Mouse (Mus musculus) kidney, postnatal 4 days (tissue): ENCODE results near the gene Vps51.

Experiments used
- DNase-seq, 2 experiments: peaks; one replicate each; pipeline ENCODE4 v3.0.0; 2021; ENCODE audit warnings: mixed read lengths in 2 of 2

Gene Vps51

DNA sequence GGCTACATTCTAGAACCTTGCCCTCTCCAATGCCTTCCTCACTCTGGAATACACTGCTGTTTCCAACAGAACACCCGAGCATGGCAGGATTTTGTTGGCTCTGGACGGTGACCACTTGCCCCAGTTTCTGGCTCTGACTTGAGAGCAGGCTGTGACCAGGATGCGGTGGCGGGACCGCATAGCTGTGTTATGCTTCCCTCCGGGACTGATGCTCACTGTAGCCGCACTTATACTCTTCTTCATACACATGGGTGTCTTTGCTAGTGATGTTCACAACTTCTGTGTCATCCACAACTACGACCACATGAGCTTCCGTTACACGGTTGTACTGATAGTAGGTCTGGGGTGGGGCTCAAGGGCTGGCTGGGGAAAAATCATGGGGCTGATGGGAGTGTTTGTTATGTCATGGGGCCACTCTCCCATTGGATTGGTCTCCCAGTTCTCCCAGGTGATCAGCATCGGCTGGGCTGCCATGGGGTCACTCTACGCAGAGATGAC, 3.0 kb upstream of the Vps51 start, which contains the start of gene Tmem262:
TSS of gene Tmem262 (plus strand) at position 51 of the 498 bp plus-strand sequence.
- no peak for DNase-seq

DNA sequence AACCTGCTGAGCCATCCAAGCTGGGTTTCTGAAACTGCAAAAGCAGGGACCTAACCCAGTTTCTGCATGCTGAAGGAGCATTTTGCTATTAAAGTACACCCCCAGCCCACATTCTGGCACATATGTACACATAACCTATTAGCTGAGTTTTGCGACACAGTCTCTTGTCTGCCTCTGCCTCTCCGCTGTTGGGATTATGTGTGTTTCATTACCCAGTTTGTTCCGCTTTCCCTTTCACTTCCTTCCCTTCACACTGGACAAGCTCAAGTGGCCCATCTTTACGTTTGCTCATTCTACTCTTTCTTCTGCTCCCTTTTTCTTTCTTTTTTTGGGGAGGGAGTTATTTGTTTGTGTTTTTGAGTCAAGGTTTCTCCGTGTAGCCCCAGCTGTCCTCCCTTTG, 3.1 kb downstream of the Vps51 start:
- no peak for DNase-seq

DNA sequence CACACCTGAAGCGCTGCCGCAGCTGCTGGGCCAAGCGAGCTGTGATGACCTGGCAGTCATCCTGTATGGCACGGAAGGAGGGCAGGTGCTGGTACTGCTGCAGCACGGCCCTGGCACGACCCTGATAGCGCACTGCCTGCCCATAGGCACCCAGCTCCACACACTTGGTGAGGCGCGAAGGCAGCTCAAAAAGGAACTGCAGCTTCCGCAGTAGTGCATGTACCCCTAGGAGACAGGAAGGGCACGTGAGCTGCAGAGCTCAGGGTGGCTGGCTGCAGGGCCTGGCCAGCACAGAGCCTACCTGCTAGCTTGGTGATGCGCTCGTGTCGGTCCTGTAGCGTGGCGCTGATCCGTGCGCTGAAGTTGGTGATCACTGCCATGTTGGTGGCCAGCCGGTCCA, 5.8 kb downstream of the Vps51 start:
- DNase-seq = no peak

DNA sequence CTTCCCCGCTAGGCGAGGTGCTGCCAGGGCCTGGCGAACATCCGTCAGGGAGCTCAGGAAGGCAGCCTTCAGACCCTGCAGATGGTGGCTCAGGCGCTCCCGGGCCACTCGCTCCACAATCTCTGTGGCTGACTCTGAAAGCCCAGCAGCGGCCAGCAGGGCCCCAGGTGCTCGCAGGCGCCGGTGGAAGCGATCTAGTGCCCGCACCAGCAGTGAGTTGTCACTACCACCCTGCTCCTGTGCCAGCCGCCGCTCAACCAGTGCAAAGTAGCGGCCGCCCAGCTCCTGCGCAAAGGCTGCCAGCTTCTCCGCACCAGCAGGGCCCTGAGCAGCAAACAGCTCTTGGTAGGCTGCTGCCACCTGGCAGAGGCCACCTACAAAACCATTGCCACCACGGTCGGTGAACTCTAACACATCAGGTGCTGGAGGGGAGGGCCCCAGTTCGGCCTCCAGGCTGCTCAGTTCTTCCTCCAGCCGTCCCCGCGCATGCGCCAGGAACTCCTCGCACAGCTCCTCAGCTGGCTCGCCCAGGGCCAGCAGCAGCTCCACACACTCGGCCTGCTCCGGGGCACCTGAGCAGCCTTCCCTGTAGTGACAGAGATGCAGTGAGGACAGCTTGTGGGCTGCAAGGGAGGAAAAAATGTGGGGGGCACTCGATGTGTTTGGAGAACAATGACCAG, 6.3 kb downstream of the Vps51 start:
- DNase-seq = no peak

DNA sequence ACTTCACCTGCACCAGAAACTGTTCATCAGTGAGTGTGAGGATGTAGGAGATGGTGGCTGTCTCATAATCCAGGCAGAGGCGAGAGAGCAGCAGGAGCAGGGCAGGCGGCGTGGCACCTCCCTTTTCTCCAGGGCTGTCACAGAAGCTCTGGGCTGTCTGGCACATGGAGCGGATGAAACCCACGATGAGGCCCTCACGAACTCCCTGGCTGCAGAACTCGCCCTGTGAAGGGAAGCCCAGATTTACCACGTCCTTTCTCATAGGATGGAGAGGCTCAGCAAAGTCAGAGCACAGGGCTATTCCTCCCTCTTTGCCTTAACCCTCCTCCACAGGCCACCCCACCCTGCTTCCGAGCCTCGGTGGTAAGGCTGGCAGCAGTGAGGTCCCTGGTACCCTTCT, 7.2 kb downstream of the Vps51 start:
- DNase-seq = no peak

DNA sequence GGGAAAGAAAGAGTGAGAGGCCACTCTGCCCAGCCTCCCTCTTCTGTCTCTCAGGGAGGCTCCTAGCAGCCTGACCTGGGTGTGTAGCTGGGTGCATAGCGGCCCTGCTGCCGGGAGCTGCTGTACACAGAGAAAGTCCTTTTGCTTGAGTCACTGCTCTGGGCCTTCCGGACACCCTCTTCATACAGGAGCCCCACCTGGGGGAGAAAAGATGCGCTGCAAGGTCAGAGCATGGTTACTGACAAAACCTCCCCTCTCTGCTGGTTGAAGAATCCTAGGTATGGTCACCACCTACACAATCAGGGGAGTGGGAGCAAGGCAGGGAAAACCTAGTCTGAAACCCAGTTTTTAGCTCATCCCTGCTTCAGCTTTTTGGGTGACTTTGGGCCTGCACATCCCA, 8.1 kb downstream of the Vps51 start:
- DNase-seq = peak in 1 of 2 experiments; percentile 48

DNA sequence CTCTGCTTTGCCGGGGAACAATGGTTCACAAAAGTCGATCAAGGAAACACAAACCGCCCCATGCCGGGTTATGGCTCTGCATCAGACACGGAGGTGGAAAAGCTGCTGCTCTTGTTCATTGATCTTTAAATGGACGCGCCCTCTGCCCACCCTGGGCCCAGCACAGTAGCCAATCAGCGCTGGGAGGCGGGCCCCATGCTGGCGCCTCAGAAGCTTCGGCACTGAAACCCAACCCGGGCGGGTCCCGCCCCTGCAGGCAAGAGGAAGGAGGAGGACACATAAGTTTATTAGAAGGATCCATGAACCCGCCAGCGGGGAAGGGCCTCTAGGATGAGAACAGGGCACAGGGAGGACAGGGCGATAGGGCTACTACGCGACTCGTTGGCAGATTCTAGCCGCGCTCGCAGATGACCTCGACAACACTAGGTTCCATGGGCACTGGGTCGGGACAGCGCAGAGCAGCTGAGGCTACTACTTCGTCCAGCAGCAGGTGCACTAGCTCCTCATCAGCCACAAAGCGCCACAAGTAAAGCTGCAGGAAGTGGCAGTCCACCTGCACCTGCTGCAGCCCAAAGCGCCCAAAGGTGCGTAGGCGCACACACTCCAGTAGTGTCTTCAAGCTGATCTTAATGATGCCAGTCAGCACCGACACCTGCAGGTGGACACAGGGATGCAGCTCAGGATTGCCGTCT, 9.2 kb downstream of the Vps51 start, which contains the start of gene Tm7sf2:
TSS of gene Tm7sf2 (minus strand) at position 650 of the 692 bp plus-strand sequence.
- peak; percentile 94 to 96 for DNase-seq

DNA sequence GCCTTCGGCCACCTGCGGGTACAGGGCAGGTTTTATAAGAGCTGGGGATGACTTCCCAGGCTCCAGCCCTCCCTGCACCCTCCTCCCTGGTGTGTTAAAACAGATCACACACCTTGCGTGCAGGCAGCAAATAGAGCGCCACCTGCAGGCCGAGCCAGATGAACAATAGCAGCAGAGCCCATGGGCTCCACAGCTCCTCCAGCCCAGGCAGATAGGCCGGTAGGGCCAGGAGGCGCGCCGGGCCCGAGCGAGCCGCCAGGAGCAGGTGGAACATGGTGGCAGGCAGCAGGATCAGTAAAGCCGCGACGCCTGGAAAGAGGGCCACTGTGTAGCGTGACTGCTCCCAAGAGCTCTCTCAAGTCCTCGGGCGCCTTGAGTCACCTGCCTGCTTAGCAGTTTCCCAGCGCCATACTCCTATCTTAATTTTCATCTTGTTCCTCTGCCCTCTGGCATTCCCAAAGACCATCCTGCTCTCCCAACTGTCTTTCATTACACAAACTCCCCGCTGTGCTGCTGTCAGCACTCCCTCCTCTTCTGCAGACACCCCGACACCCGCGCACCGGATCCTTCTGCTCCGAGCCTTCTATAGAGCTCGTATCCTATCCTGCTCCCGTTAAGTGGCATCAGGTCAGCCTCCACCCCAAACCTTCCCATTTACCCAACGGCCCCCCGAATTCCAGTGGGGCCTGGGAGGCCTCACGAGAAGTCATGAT, 9.9 kb downstream of the Vps51 start:
- peak; percentile 89 to 94 for DNase-seq

DNA sequence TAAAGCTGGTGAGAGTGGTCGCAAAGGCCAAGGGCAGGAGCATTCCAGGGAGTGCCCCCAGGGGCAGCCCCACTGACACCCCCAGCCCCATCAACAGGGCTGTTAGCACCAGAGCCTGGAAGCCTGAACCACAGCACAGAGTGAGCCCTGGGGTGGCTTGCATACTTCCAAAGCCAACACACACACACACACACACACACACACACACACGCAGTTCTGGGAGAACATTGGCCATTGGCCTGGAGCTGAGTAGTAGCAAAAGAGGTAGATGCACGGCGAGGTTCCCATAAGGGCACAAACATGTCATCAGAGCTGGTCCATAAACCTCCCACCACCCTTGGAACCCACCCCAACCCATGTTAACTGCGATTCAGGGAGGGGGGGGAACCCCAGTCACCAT, 10.5 kb downstream of the Vps51 start:
- peak; percentile 32 to 49 for DNase-seq

DNA sequence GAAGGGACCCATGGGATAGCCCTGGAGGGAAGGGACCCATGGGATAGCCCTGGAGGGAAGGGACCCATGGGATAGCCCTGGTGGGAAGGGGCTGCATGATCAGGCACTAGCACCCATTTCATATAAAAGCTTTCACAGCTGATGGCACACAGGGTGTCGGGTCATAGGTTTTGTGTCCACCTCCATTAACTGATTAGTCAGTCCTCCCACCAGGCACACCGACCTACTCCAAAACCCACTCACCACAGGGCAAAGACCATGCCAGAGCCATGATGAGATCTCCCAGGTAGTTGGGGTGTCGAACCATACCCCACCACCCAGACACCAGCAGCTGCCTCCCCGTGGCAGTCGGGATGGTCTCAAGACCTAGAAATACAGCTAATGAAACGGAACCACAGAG, 13.9 kb downstream of the Vps51 start:
- DNase-seq = no peak

DNA sequence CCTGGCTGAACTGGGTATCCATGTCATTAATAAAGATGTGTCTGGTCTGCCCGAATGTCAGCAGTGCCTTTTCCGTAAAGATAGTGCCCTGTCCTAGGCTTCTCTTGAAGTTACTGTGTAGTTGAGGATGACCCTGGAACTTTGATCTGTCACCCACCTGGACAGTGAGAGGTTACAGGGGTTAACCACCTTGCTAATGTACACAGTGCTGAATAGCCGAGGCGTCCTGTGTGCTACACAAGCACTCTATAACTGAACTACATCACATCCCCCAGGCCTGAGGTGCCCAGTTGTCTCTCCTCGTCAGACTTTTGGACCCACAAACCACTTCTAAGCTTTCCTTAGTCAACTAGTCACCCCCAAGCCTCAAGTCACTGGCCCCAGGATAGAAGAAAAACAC, 14.6 kb downstream of the Vps51 start:
- DNase-seq = no peak

DNA sequence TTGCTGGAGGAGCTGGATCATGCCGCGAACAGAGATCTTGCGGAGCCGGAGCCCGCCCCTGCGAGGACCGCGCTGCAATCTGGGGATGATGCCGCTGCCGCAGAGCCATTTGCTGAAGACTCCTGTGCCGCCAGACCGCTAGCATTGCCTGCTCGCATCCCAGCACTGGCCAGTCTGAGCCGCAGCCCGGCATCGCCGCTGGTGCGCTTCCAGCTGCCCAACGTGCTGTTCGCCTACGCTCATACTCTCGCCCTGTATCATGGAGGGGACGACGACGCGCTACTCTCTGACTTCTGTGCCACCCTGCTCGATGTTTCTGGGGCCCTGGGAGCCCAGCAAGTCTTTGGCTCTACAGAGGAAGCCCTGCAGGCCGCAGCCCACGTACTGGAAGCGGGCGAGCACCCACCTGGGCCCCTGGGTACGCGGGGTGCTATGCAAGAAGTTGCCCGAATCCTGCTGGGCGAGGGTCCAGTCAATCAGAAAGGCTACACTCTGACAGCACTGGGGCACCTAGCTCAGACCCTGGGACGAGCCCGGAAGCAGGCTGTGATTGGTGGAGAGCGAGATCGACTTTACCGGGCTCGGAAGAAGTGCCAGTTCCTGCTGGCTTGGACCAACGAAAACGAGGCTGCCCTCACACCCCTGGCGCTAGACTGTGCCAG, 15.3 kb downstream of the Vps51 start:
- DNase-seq = peak; percentile 65 to 80

DNA sequence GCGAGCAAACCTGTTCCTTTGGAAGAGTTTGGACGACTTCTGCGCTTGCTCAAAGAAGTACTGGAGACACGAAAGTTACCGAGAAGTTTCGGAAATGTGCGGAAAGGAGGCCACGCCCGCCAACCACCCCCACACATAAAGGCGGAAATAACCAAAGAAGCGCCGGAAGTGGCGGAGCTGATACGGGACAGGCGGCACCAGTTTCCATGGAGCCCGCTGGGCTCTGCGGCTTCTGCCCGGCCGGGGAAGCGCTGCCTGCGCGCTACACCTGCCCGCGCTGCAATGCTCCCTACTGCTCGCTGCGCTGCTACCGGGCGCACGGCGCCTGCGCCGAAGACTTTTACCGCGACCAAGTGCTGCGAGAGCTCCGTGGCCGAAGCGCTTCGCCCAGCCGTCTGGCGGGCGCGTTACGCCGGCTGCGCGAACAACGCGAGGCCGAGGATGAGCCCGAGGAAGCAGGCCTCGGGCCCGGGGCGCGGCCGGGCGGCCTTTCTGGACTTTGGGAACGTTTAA, 16.0 kb downstream of the Vps51 start, which contains the start of gene Znhit2:
TSS of gene Znhit2 (plus strand) at position 172 of the 513 bp plus-strand sequence.
- peak; percentile 94 to 96 for DNase-seq

DNA sequence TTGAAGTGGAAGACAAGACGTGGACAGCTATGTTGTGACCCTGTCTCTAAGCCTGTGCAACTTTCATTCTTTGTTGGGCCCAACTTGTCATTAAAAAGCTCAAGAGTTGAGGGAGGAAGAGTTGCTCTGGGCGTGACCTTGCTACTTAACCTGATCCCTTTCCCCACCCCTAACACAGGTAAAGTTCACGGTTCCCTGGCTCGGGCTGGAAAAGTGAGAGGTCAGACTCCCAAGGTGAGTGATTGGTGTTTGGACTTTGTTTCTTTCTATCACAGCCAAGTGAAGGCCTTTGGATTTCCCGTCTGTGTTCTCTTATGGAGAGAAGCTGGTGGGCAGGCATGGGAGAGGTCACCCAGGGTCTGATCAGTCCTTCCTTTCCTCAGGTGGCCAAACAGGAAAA, 18.1 kb downstream of the Vps51 start:
- no peak for DNase-seq

DNA sequence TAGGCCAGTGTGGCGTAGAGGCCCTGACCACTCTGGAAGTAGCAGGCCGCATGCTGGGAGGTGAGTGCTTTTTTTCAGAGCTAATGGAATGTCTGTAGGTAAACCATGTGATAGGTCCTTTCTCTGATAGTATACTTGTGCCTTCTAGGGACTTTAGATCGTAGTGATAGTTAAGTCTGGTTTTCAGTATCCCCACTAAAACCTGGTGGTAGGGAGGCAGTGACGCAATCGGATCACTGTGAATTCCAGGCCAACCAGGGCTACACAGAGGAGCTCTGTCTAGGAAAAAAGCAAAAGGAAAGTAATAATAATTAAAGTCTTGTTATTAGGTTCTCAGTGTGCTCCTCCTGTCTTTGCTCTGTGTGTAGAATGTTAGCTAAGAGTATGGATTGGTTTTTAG, 18.5 kb downstream of the Vps51 start:
- no peak for DNase-seq

DNA sequence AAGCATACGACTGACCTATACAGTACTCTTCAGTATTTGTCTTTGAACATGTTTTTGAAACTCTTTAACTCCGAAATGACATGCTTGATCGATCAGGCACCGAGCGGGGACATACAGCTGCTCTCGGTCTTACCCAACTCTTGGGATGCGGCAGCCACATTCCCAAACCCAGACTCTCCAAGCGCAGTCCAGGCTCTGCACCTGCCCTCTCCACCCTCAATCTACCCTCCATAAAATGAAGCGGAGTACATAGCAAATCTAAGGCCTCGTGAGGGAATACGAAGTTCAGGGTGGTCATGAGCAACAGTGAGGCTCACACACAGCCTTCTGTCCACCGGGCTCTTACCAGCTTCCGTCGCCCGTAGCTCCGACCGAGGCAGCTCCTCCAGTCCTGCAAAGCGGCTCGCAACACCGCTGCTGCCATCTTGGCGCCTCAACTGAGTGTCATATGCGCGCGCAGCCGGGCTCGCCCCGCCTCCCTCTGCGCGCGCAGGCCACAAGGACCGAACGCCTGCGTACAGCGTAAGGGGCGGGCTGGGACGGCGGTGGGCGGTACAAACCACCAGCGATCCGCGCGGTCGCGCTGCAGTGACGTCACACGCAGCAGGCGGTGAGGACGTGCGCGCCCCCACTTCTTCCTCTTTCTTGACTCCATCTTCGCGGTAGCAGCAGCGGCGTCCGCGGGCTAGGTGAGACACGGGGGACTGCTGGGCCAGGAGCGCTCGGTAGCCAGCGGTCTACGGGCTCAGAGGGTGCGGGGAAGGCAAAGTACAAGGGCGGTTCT, 19.5 kb downstream of the Vps51 start, which contains the start of the genes Mrpl49 and Fau:
TSS of gene Mrpl49 (minus strand) at position 473 of the 784 bp plus-strand sequence.
TSS of gene Fau (plus strand) at position 532 of the 784 bp plus-strand sequence.
- DNase-seq = peak; percentile 100

DNA sequence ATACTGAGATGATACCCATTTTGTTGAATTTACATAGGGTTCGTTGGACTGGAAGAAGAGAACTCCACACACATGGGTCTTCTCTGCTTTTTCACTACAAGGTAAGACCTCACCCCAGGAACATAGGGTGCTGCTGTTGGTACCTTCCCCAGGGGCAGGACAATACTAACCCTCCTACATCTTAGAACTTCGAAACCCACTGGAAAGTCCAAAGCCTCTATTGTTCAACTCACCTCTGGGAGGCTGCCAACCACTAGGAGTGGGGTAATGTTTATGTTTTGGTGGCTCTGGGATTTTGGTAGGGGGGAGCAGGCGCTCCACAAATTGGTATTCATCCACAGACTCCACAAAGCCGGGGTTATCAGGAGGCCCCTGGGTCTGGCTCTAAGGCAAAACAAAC, 20.3 kb downstream of the Vps51 start:
- DNase-seq = no peak

DNA sequence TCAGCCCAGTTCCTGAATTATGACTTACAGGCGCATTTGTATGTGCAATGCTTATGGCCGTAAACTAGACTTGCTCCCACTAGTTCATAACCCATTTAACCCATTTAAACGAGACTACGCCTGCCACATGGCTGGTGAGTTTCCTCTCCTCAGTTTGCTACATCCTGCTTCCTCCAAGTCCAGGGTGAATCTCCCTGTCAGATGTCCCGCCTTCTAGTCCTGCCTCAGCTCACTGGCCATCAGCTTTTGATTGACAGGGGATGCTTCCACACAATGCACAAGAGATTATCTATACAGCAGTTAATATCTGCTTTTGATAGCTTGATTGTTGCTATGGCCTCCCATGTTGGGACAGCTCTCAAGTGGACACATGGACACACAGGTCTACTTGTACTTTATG, 22.7 kb downstream of the Vps51 start:
- DNase-seq = peak in 1 of 2 experiments; percentile 11

DNA sequence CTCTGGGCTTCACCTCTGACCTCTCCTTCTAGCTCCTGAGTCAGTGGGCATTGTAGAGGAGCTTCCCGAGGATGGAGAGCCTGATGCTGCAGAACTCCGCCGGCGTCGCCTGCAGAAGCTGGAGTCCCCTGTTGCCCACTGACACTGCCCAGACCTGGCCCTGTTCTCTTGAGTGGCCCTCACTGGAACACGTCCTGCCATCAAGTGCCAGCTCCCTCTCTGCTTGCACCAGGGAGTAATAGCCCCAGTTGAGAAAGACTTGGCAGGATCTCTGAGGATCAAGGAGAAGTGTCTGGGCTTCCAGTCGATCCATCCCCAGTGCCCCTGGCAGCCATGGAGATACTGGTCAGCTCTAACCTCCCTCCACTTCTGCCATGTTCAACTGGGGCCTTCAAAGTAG, 24.5 kb downstream of the Vps51 start:
- DNase-seq = no peak

DNA sequence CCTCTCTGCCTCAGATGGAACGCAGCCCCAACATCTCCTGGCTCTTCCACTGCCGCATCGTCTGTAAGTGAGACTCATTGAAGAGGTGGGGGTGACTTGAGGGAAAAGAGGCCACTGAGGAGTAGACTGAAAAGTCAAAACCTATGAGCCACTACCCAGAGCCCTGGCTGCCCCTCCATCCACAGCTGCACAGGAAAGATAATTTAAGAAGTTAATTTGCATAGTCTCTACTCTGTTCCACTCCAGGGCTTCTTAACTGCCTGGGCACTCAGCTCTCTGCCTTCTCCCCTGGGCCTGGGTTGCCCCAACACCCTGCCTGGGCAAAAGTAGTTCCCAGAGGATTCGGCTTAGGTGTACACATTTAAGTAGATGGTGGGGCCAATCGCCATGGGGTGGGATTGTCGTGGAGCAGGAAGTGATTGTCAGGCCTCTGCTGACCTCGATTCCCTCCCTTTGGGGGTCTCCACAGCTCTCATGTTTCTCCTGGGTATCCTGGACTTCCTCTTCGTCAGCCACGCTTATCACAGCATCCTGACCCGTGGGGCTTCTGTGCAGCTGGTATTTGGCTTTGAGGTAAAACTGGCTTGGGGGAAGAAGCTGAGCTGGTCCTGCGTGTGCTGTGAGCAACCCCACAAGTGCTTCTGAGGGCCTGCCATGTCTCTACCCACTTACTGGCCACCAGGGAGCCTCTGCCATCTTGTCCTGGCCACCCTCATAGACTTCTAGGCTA, 28.2 kb downstream of the Vps51 start:
- DNase-seq = peak in 1 of 2 experiments; percentile 2

DNA sequence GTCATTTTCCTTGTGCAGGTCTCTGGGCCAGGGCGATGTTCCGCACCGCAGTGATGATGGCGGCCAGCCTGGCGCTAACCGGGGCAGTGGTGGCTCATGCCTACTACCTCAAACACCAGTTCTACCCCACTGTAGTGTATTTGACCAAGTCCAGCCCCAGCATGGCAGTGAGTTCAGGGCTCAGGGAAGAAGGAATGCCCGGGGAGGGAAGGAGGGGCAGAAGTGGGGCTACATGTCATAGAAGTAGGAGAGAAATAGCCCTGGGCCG, 29.2 kb downstream of the Vps51 start:
- DNase-seq = peak in 1 of 2 experiments; percentile 18
